Comparison of ENCODE assay signal across 9 mouse cellular contexts in the genomic region with DNA sequence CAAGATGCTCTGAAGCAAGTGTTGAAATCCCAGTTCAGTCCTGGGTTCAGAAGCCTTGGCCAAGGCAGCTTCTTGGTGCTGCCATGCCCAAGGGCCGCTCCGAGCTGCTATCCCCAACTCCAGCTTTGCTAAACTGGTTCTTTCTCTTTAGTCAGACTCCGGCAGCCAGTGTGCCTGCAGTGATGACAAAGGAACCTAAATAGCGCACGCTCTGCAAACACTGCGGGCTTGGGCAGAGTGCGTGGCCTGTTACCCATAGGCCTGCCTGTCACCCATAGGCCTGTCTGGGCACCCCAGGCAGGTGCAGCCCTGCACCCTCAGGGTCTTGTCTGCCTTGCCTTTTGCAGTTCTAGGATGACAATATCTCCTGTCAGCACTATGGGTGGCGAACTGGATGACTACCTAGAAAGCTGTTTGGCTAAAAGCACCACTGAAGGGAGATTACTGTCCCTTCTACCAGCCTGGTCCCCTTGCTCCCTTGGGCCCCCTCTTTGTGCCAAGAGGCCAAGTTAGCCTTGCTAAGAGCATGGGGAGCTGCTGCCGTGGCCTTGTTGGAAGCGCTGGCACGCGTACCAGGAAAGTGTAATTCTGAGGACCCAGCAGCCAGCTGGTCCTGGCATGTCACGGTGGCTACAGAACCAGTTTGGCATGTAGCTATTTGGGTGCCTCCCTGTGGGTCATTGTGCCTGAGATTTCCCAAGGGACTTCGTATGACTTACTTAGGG. TPM values are rescaled to one million over a fixed set of nuclear protein-coding genes. Genes with fewer than 3 reads are reported as not detected.
A peak's percentile ranks its signal among the peaks of the same experiment; 100 is the strongest.
DNase-seq lines count a peak whose midpoint lies in the region; ATAC-seq lines count a peak whose summit lies in the region.
"Had no signal": no experiment of that assay in that cellular context is flagged by ENCODE, and none has a peak within 500 bp of the region (broad histone marks: within the 10 kb centered on the region; RNA-seq: fewer than 3 reads in every experiment).

No protein-coding gene starts in this region.

- H3K4me2 ChIP-seq in forebrain, embryonic 13.5 days, result no peak overlapping the region
- no peak overlapping the region for H3K4me2 ChIP-seq in limb, embryonic 15.5 days

- 82% methylated on average over 14 of the region's 14 CpGs for WGBS in forebrain, embryonic 13.5 days
- 87% methylated on average over 14 of the region's 14 CpGs for WGBS in forebrain, embryonic 10.5 days
- WGBS in limb, embryonic 15.5 days, result 73% methylated on average over 14 of the region's 14 CpGs

- H3K4me1 ChIP-seq in forebrain, embryonic 13.5 days, result peaks cover 17% of the 10 kb centered on the region
- 0 out of 2 replicates have a peak, but pooled peaks cover 8% of the 10 kb centered on the region for H3K4me1 ChIP-seq in forebrain, embryonic 10.5 days
- peaks cover 31% of the 10 kb centered on the region for H3K4me1 ChIP-seq in limb, embryonic 15.5 days

- no peaks in the 10 kb centered on the region for H3K36me3 ChIP-seq in forebrain, embryonic 13.5 days (ENCODE audit: poor library complexity, severe bottlenecking)
- H3K36me3 ChIP-seq in forebrain, embryonic 10.5 days (replicated peaks), result no peaks in the 10 kb centered on the region
- no peaks in the 10 kb centered on the region for H3K36me3 ChIP-seq in limb, embryonic 15.5 days

- no peak for ATAC-seq in forebrain, embryonic 13.5 days
- ATAC-seq in limb, embryonic 15.5 days (ENCODE audit: insufficient number of reproducible peaks, low FRiP score, low TSS enrichment, low read depth), result no peak

- no peak for DNase-seq in forebrain, embryonic 10.5 days (ENCODE audit: extremely low spot score, low spot score)
- DNase-seq in 3134 (ENCODE audit: extremely low read depth, insufficient read length, low spot score), result peak; percentile 80
- peak; percentile 83 for DNase-seq in fat pad, adult 2 months (ENCODE audit: extremely low read depth, low read depth, low spot score)
- no peak for DNase-seq in frontal cortex, postnatal 10 days (ENCODE audit: low spot score in 2 of 2)
- no peak for DNase-seq in layer of hippocampus, postnatal 25 days (ENCODE audit: extremely low spot score in 1 of 2, low spot score in 1 of 2)
- no peak for DNase-seq in right cerebral cortex, postnatal 4 days
- DNase-seq: cerebellum, adult 9-11 months had no signal

- H3K9ac ChIP-seq in forebrain, embryonic 13.5 days, result no peak overlapping the region
- H3K9ac ChIP-seq in limb, embryonic 15.5 days, result no peak overlapping the region

- H3K27me3 ChIP-seq in forebrain, embryonic 13.5 days, result no peaks in the 10 kb centered on the region
- H3K27me3 ChIP-seq in forebrain, embryonic 10.5 days (ENCODE audit: poor library complexity, severe bottlenecking), result no peaks in the 10 kb centered on the region
- no peaks in the 10 kb centered on the region for H3K27me3 ChIP-seq in limb, embryonic 15.5 days

- H3K4me3 ChIP-seq in forebrain, embryonic 13.5 days, result no peak overlapping the region
- no peak overlapping the region for H3K4me3 ChIP-seq in forebrain, embryonic 10.5 days
- no peak overlapping the region for H3K4me3 ChIP-seq in limb, embryonic 15.5 days

- no peaks in the 10 kb centered on the region for H3K9me3 ChIP-seq in forebrain, embryonic 13.5 days (replicated peaks)
- no peaks in the 10 kb centered on the region for H3K9me3 ChIP-seq in forebrain, embryonic 10.5 days
- no peaks in the 10 kb centered on the region for H3K9me3 ChIP-seq in limb, embryonic 15.5 days

- H3K27ac ChIP-seq in forebrain, embryonic 13.5 days, result peak overlapping the region; percentile 14; the same call in 1 of the 2 replicates
- H3K27ac ChIP-seq in forebrain, embryonic 10.5 days, result no peak overlapping the region
- H3K27ac ChIP-seq in limb, embryonic 15.5 days, result peak overlapping the region; percentile 82

RNA-seq across cellular contexts. Expression of a gene that starts 12.4 kb away (rescaled TPM):
- 60.7 and 81.8 TPM in 2 replicates for polyA plus RNA-seq in forebrain, embryonic 13.5 days (2015; fragmentation: Nextera tagmentation; extraction: Ambion mirVana)
- polyA plus RNA-seq in forebrain, embryonic 10.5 days (2016; fragmentation: Nextera tagmentation; extraction: Ambion mirVana), result 33.0 and 37.8 TPM in 2 replicates
- 44.4 and 55.6 TPM in 2 replicates for polyA plus RNA-seq in limb, embryonic 15.5 days (2015; fragmentation: Nextera tagmentation; extraction: Ambion mirVana)
- total RNA-seq in layer of hippocampus, postnatal 25 days (2021), result 100 to 1,000 TPM; 205 to 212 TPM

RNA-seq across cellular contexts. Expression of a gene that starts 30.2 kb away (rescaled TPM):
- 0.27 and 0.35 TPM in 2 replicates for polyA plus RNA-seq in forebrain, embryonic 13.5 days (2015; fragmentation: Nextera tagmentation; extraction: Ambion mirVana)
- polyA plus RNA-seq in forebrain, embryonic 10.5 days (2016; fragmentation: Nextera tagmentation; extraction: Ambion mirVana), result 0.40 and 0.59 TPM in 2 replicates
- 3.3 and 4.9 TPM in 2 replicates for polyA plus RNA-seq in limb, embryonic 15.5 days (2015; fragmentation: Nextera tagmentation; extraction: Ambion mirVana)
- total RNA-seq in layer of hippocampus, postnatal 25 days (2021), result 1 to 10 TPM; 3.5 to 4.0 TPM

Comparison
In these comparisons a context has a peak if more than half of its experiments do, and no peak if none do; other contexts are left out.
1. DNase-seq: peak in 3134 (single experiment) and fat pad, adult 2 months (single experiment); none in forebrain, embryonic 10.5 days (single experiment), frontal cortex, postnatal 10 days (0 of 2), layer of hippocampus, postnatal 25 days (0 of 2) and right cerebral cortex, postnatal 4 days (single experiment).